Mouse (Mus musculus) CD4-positive, CD25-positive, alpha-beta regulatory T cell, adult 2 months (primary cell): ENCODE measurements at regions not wholly inside any gene's neighbourhood (a gene's known extent, or its start where the extent isn't known, plus 50 kb on each side); places are given as distances from the start of the nearest gene placed in this dataset.

ENCODE experiments used
- DNase-seq: peaks from one replicate; pipeline ENCODE4 v3.0.0-alpha.2; 2012; ENCODE audit warnings: low read depth, low spot score

DNA sequence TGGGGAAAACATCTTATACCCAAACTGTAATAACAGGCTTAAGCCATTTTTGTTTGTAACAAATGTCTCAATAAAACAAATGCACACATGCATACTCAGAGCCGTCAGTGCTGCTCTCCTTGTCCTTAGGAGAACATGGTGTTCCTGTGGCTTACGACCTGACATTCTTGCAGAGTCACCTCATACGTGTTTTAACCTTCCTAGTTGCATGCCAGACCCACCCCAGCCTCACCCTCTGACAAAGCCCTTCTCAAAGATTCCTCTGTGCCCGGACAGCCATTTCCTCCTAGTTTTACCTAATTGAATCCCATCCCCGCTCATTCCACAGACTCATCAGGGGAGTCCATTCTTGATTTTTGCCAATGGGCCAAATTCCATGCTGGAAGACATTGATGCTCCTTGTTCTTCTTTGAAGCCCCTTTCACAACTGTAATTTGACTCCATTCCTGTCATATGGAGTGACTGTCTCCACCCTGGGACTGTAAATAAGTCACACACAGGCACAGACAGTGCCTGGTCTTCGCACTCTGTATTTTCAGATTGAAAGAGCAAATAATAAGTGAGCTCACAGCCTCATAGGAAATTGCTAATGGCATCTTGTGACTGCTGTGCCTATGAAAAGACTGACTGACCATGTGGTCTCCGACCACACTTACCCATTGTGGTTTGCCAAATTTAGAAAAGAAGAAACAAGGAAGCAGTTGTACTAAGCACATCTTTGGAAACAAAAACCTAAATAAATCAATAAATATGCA lies 206.6 kb upstream of the Gmds start:
- DNase-seq: no peak

- DNase-seq: no peak
These were observed 203.1 kb upstream of the Gmds start for GRCm38 (mm10) chr13:32541611-32542010.

DNA sequence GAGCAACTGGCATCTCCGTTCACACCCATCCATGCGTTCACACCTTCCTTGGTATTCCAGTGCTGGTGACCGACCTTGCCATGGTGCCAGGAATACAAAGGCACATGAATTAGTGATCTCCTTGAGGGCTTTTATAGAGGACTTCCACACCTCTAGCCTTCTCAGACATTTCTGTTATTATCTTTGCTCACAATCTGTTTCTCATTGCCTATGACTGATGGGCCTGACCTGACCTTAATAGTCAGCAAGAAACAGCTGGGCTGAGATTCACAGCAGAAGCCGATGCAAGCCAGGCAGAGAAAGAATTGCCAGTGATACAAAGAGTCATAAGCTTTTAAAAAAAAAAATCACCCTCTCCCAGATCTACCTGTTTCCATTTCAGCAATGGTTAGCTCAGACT lies 197.7 kb upstream of the Gmds start:
- DNase-seq: no peak

DNA sequence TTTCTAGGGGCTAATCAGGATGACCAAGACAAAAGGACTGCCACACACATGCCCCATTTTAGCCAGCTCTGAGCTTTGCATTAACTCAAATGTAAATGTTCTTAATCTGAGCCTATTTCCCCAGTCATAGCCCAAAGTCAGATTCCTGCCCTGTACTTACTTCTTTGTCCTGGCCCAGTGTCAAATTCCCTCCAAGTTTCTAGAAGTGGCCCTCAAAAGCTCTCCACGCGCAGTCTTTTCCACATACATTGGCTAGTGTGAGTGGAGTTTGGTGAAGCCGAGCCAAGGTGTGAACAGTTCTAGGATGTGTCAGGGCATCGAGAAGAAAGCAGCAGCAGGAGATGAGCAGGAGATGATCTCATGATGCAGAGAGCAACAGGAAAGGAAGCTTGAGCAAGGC lies 197.1 kb upstream of the Gmds start:
- DNase-seq: no peak

DNA sequence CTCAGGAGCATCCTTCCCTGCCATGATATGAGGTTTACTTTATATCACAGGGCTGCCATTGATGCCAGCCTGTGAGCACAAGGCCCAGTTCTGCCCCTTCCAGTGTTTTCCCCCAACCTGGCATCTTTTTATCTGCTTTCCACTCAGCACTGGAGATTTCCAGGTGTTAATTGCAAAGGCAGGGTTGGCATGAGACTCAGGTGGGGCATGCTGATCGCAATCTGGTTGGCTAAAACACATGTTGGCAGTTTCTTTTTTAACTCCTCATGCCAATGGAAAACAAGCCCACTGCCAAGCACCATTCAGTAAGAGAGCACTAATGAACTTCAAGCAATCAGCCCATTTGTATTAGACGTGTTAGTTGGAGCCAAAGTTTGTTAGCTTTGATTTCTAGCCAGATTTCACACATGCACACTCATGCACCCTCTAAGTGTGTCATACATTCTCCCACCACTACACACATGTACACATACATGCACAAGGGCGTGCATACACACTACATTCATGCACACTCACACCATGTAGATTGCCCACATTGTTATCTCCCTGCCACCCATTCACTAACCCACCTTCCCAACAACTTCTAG lies 192.5 kb upstream of the Gmds start:
- no peak for DNase-seq

DNA sequence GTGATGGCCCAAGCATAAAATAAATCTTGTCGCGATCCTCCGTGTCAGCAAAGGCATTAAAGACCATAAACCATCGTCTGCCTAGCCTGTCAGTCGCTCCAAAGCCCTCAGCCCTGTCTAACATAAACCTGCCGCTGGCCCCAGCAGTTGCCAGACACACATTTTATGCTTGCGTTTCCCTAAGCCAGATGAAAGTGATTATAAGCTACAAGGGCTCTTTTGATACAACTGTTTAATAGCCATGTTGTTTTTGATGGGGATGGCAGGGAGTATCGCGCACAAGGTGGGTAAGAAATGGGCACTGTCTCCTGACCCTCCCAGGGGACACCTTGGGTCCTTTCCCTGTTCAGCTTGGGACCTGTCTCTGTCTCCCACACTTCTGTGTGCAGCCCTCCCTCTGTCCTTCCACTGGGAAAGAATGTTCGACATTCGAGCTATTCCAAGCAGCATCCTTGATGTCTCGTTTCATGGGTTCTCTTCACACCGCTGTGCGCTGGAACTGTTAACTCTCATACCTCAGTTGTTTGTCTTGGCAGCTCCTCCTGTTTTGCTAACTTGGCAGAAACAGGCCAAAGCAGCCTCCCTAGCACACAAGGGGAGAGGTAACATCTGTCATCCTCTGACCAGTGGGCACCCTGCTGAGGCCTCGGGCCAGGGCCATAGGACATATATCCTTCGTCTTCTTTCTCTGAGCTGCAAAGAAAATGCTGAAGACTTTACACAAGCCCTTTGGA lies 180.2 kb upstream of the Gmds start:
- DNase-seq: no peak

- no peak for DNase-seq
These were observed 179.0 kb upstream of the Gmds start for GRCm38 (mm10) chr13:32517514-32517913.

DNA sequence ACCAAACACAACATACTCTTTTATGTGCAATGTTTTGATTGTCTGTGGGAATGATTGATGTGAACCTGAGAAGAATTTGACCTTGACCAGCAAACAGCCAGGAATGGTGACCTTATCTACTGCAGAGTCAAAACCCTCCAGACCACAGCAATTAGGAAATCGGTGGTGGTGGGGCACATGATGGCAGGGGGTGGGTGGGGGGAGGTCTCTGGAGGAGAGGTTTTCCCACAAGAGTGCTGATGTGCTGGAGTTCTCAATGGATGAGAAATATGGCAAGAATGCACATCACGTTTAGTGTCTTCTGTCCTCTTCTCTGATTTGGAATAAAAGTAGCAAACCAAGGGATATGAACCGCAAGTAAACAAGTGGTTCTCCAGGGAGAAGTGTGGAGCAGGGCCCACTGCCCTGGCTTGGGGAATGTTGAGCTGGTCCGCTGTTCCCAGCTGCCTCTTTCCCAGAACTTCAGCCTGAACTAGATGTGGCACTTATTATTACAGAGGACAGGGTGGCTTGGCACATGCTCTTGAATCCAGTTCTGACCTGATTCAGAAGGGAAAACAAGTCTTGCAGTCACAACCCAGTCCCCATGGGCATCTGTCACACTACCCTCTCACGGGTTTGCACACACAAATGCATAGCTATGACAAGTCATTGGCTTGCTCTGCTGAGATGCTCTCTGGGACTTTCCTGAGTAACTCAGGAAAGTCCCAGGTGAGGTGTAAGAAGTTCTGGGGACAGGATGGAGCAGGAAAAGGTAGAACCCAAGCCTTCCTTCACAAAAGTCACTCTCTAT lies 170.9 kb upstream of the Gmds start:
- peak; percentile 2 for DNase-seq

GRCm38 (mm10) chr13:32508447-32508846 lies 169.9 kb upstream of the Gmds start:
- no peak for DNase-seq

DNA sequence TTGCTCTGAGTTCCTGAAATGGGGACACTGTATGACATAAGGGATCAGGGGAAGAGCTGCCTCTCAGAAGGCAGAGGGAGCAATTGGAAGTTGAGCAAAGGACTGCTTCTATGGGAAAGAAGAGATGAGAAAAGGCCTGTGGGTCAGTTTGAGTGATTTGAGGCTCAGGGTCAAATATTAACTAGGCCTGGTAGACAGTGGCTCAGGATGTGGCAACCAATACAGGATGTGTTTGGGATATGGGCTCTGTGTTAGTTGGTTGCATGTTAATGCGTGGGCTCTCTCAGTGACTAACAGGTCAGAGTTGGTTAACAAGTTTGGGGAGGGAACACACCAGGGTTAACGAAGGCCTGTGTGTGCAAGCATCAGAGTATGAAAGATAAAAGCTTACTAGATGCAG lies 169.3 kb upstream of the Gmds start:
- DNase-seq: no peak

DNA sequence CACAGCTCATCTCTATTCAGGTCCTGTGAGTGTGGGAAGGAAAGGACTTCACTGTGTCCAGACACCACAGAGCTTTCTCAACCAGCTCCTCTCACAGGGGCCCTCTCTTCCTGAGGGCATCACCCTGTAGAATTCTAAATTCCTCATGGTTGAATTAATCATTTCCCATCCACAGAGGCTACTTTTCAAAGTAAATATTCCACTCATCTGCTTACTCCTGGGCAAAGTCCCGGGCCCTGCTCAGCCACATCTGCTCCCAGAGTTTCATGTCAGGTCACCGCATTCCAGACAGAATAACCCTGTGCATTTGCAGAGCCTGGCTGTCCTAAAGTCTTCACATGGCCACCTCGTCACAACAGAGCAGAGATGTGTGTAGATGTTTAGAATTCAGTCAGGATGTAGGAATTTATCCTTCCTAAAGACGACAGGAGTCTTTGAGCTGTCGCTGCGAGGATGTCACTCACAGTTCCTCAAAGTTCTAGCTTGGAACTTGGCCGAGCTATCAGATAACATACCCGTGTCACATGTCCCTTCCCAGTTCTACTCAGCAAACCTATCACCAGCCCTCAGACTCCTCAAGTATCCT lies 159.8 kb upstream of the Gmds start:
- DNase-seq: no peak

DNA sequence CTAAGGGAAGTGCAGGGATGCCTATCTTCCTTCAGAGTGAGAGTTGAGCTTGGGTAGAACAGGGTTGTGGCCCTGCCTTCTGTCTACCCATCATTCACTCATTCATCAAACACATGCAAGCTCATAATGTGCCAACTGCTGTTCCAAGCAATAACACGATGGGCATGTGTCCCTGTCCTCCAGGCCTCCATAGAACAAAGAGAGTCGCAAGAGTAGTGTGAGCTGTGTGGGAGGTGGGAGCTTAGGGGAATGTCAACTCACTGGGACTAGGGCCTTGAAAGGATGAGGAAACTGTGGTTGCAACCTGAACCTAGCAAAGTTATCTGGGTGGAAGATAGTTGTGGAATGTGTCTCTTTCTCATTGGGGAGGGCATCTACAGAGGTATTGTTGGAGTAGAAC lies 157.7 kb upstream of the Gmds start:
- no peak for DNase-seq

DNA sequence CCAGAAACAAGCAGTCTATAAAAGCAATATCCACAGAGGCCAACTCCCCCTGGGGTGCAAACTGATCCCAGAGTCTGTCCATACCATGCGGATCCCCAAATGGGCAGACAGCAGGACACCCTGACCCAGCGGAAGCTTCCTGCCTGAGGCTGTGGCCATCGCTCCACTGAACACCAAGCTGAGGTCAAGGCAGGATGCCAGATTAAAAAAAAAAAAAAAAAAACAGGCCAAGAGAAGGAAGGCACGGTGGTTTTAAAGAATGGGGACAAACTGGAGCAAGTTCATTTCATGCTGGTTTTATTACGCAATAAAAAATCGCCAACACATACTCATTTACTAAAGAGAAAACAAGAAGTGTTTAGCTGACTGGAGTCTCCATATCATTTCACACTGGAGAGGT lies 156.5 kb upstream of the Gmds start:
- DNase-seq: no peak

DNA sequence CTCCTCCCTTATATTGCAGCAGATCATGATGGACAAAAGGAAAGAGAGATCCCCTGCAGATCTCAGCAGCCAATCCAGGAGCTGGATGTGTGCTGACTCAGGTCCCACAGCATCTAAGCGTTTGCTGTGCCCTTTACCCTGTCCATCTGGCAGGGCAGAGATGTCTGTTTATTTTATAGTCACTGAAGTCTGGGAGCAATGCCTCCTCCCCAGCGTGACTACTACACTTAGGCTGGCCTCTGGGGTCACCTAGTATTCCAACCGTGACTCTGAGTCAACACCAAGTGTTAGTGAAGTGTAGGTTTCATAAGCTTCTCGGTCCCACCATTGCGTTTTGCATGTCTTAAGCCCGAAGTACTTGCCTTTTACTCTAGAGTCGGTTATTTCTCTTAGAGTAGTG lies 155.3 kb upstream of the Gmds start:
- no peak for DNase-seq

GRCm38 (mm10) chr13:32493309-32493708 lies 154.8 kb upstream of the Gmds start:
- peak; percentile 16 for DNase-seq

GRCm38 (mm10) chr13:32492566-32492965 lies 154.0 kb upstream of the Gmds start:
- DNase-seq: no peak

DNA sequence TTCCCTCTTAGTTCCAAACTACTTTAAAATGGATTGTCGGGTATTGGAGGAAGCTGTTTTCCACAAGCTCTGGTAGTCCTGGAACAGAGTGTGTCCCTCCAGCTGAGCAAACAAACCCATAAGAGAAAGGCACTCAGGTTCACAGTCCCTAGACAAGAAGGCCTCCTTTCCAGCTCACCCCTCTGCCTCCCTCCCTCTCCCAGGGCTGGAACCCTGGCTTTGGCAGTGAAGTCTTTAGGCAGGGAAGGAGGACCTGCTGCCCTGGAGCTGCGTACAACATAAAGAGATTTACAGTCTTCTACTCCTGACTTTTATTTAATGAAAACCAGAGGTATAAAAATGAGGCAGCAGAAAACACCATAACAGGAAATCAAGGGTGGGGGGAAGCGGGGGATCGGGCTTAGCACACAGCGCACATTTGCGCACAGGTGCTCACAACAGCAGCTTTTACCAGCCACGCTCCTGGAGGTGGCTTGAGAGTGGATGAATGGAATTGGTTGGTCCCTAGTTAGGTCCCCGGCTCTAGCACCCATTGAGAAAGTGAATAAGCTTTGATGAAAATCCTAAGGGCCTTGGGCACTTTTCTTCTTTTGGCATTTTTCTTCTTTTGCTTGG lies 143.0 kb upstream of the Gmds start:
- no peak for DNase-seq

GRCm38 (mm10) chr13:32480029-32480428 lies 141.5 kb upstream of the Gmds start:
- DNase-seq: no peak

DNA sequence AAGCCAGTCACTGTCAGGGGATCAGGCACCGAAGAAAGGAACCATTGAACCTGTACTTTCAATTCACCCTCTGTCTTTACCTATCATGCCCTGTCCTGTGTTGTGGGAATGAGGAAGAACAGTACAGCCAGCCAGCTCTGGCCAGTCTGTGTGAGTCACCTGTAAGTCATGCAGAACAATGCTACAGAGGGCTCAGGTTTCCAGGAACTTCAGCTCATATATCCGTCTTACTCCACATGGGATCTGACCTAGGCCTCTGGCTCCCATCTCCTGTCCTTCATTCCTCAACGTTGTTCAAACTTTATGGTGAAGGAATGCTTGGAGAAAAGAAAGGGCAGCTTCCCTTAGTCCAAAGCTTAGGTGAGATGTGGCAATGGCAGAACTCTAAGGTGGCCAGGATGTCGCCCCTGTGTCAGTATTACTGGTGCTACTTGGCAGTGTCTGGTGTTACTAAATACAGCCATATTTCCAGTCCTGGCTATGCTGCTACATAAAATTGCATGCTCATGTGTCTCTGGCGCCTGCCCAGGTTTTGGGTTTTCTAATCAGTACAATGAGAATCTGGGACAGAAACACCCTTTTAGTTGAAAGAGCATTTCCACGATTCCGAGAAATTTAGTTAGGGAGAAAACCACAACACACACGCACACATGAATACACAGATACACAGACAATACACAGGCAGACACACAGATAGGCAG lies 140.7 kb upstream of the Gmds start:
- no peak for DNase-seq

- no peak for DNase-seq
These were observed 127.2 kb upstream of the Gmds start for GRCm38 (mm10) chr13:32465787-32466186.
